Mouse (Mus musculus) neutrophil, adult 59 days (primary cell): ENCODE data around the gene Il17c. TPM values are rescaled to one million over a fixed set of nuclear protein-coding genes. Genes with fewer than 3 reads are reported as not detected.

Experiments used
- total RNA-seq, 2 experiments: library from RNA; stranded (reverse); gene quantifications; 1 replicate in 1 of 2; 2 replicates in 1 of 2; pipeline ENCODE4 v1.2.4; 2023

The Il17c gene
- under 1 TPM in 1 of 2 experiments, not detected in 1; 0.53 TPM for total RNA-seq

DNA sequence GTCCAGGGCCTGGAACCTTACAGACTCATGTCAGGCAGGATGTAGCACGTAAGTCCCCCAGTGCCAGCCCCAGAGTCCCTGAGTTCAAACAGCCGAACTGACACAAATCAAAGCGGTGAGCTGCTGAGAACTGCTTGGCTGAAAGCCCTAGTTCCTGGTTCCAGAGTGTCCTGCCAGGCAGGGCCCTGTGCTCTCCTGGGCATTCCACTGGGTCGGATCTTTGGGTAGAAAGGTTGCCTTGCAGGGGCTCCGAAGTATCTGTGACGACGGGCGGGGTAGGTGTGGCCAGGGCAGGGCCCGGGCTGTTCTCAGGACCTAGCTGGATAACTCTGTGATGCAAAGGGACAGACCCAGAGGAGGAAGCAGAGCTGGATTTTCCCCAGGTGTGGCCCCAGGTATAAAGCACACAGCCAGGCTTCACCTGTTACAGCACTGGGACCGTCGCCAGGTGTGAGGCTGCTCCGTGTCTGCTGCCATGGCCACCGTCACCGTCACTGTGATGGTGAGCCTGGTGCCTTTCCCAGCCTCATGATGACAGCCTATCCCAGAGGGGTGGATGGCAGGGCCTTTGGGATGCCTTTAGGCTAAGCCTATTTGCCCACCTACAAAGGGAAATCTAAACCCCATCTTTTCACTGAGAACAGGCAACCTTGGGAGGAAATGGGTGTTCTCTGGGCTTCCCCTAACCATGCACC is at the start of gene Il17c:
Gene Il17c (plus strand): TSS at position 645 of the 695 bp plus-strand sequence.

DNA sequence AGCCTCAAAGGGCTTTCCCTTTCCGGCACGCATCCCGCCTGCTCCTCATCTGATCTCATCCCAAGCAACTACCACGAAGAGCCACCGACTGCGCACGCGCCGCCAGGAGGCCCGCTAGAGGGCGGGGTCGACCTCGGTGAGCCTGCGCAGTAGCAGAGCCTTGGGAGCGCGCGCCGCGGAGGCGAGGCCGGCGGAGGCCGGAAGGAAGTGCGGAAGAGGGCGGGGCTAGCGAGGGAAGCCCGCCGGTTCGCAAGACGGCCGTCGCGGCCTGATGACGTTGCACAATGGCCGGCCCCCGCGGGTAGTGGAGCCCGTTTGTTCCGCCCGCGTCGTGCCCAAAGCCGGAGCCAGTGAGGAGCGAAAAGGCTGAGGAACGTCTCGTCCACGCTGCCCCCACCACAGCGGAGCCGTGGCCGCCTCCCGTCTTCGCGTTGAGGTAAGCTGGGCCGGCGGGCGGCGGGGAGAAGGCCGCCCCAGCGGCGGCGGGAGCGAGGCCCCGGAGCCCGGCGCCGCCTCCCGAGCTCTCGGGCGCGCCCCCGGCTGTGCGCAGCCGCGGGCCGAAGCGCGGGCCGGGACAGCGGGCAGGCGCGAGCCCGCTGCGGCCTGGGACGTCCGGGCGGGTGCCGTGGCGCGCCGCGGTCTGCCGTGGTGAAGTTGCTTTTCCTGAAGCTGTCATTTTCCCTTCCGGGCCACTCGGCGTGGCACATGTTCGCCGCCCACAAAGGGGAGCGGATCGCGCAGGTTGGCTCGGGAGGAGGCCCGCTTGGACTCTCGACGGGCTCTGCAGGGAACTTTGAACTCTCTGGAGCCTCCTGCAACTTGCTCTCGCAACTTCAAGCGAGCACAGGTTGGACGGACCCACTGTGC is 45.2 kb upstream of the Il17c start, which contains the start of gene Zc3h18:
Gene Zc3h18 (plus strand): TSS at position 245 of the 867 bp plus-strand sequence.

DNA sequence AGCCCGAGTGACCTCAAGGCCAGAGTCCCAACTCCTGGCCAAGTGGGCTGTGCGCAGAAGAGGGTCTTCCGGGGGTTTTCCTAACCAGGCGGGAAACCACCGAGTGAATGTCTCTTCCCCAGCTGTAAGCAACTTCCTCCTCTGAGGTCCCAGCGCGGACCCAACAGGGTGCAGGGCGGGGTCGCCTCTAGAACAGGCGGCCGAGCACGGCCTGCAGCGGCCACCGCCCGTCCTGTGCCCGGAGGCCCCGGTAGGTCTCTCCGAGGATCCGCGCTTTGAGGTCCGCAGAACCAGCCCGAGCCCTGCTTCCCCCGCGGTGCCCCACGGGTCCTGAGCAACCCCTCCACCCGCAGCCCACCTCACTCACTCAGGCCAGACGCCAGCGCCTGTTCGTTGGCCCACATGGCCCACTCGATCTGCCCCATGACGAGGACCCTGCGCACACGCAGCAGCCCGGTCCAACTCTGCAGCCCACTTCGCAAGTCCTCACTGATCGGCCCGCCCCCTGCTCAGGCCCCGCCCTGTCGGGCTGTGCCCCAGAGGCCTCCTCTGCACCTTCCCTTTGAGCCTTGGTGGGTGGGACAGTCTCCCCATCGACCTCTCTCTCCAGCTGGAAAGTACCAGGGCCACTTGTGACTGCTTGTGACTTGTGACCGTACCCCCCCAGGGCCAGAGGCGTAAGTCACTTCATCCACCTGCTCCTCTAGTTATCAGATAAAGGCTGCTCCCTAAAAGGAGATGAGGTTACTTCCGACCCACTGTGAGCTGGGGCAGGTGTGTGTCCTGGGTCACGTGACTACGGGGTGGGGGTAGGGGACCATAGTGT is 10.8 kb downstream of the Il17c start, which contains the start of gene Cyba:
Gene Cyba (minus strand): TSS at position 488 of the 826 bp plus-strand sequence.

DNA sequence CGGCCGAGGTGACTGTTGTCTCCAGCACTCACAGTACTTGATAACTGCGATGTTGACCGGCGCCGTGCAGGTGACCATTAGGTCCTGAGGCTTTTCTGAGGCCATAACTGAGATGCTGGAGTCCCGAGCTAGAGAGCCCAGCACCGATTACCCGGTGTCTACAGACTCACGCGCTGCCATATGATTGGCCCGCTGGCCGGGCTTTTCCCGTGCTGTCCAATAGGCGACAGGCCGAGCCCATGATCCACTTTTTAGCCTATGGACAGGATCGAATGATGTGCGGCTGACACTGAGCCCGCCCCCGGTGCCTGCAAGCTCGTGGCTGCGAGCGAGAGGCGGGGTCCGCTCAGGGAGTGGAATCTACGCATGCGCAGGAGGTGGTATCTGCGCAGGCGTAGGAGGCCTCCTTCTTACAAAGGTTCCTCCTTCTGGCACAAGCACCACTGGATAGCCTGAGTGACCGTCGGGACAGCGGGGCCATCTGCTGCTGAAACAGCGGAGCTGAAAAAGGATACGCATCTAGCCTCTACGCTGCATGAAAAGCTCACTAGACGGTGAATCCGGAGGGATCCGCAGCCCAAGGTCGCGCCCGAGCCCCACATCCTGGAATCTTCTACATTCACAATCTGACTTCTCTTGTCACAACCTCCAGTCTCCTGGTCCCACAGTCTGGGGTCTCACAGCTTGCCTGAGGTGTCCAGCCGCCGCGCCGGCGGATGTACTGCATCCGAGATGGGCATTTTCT is 21.6 kb downstream of the Il17c start, which contains the start of gene Mvd:
Gene Mvd (minus strand): TSS at position 161 of the 745 bp plus-strand sequence.

DNA sequence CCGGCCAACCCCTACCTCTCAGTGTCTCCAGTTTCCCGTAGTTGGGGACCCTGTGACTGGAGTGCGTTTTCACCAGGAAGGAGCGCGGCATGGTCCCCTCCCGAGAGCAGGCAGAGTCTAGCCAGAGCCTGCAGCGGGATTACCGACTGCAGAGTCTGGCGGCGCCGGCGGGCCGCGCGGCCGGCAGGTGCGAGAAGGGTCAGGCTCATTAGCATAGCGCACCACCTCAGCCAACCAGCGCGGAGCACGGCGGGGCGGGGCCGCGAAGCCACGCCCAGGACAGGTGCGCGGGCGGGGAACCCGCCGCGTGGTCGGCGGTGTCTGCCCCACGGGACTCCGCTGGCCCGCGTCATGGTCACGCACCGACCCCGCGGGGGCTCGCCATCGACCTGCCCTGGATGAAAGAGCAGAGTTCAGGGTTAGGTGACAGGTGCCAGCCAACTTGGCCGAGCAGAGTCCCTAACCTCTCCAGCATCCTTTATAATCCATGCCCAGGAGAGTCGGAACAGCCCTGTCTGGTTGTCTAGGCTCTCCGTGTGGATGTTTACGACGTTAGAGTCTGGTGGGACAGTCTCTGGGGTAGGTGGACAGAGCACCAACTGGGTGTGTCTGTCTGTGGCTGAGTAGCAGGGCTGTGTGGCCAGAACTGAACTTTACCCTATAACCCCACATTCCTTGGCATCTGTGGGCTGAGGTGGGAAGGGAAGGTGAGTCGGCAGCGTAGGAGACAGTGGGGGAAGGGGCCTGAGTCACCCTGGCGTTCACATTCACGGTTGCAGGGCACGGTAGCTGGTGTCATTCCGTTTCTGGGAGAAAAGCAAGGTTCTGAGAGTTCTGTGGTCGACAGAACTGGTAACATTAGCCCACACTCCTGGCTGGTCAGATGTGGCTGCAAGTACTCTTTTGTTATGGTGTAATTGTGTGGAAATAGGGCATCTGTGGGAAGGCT is 39.0 kb downstream of the Il17c start, which contains the start of gene Snai3:
Gene Snai3 (minus strand): TSS at position 210 of the 949 bp plus-strand sequence.

Other genes starting within 250 kb of the Il17c start
- gene Zfpm1, start 139.9 kb upstream of the Il17c start, total RNA-seq: 10 to 100 TPM; 17.8 to 25.9 TPM
- gene Trhr2, start 61.3 kb upstream of the Il17c start, total RNA-seq: not detected
- 10 to 100 TPM; 48.2 to 51.7 TPM for gene Zc3h18, start 45.4 kb upstream of the Il17c start, total RNA-seq
- gene Cyba, start 10.9 kb downstream of the Il17c start, total RNA-seq: 100 to 1,000 TPM; 806 to 827 TPM
- gene Mvd, start 21.4 kb downstream of the Il17c start, total RNA-seq: 10 to 100 TPM in 1 of 2 experiments, 1 to 10 TPM in 1; 7.3 to 10.1 TPM
- not detected for gene Snai3, start 38.7 kb downstream of the Il17c start, total RNA-seq
- gene Rnf166, start 54.0 kb downstream of the Il17c start, total RNA-seq: 10 to 100 TPM; 45.1 to 55.0 TPM
- gene Ctu2, start 54.1 kb downstream of the Il17c start, total RNA-seq: 10 to 100 TPM; 12.7 to 15.7 TPM
- 10 to 100 TPM; 40.1 to 60.0 TPM for gene Piezo1, start 129.3 kb downstream of the Il17c start, total RNA-seq
- gene Cdt1, start 146.0 kb downstream of the Il17c start, total RNA-seq: 10 to 100 TPM; 50.8 to 55.3 TPM
- gene Aprt, start 154.9 kb downstream of the Il17c start, total RNA-seq: 100 to 1,000 TPM; 144 to 180 TPM
- gene Galns, start 189.4 kb downstream of the Il17c start, total RNA-seq: 10 to 100 TPM; 78.3 to 78.7 TPM
- gene Trappc2l, start 189.6 kb downstream of the Il17c start, total RNA-seq: 10 to 100 TPM; 39.5 to 48.7 TPM
- not detected for gene Pabpn1l, start 200.7 kb downstream of the Il17c start, total RNA-seq